Mouse (Mus musculus) cortical plate, adult 2 months (tissue): ENCODE data around the gene Gm4871.

Experiments
- CTCF ChIP-seq: fragments of 200-500 bp; IDR thresholded peaks from 2 replicates; pipeline ENCODE4 v1.5.1; 2011; ENCODE audit warnings: mild to moderate bottlenecking, control low read depth, low read length; ENCODE audit not compliant: insufficient read depth; ENCODE audit errors: extremely low read depth
- POLR2A ChIP-seq: fragments of 200-500 bp; IDR thresholded peaks from 2 replicates; pipeline ENCODE4 v1.6.1; 2011; ENCODE audit warnings: mild to moderate bottlenecking, low read length, control low read depth; ENCODE audit not compliant: insufficient read depth; ENCODE audit errors: extremely low read depth

GRCm38 (mm10) chr5:145003362-145003761 lies 29.2 kb downstream of the Gm4871 start:
- no peak for TF ChIP-seq CTCF
- no peak for TF ChIP-seq POLR2A
